Mouse (Mus musculus): ENCODE results near the gene Rgs9bp. TPM values are rescaled to one million over a fixed set of nuclear protein-coding genes. Genes with fewer than 3 reads are reported as not detected.

Rgs9bp gene
- 0.03 TPM in 1 of 2 replicates, not detected in the other for polyA plus RNA-seq (2012; ENCODE audit: insufficient read depth, low replicate concordance)

GRCm38 (mm10) chr7:35585191-35586054 is at the start of gene Rgs9bp:
TSS of gene Rgs9bp (minus strand) at chr7:35585582.
- Histone ChIP-seq H3K27me3 (replicated peaks) (peaks cover 49% of the 10 kb centered on the region), H3K4me1 (peaks cover 56% of the 10 kb centered on the region), H3K4me3 (replicated peaks) (peak within 1 kb of the TSS; percentile 93), H3K9me3 (peaks cover 8% of the 10 kb centered on the region), H3K36me3 (replicated peaks; ENCODE audit: low read length) (no peaks in the 10 kb centered on the region)
- TF ChIP-seq FLI1 (IDR thresholded peaks at IDR 0.05; ENCODE audit: low read length) (no peak), GATA1 (IDR thresholded peaks at IDR 0.05; ENCODE audit: borderline replicate concordance, low read length) (no peak)

GRCm38 (mm10) chr7:35628496-35628895 is 43.1 kb upstream of the Rgs9bp start:
- H3K4me1 ChIP-seq, result no peaks in the 10 kb centered on the region
- H3K9me3 ChIP-seq, result no peaks in the 10 kb centered on the region
- no peaks in the 10 kb centered on the region for H3K27me3 ChIP-seq (replicated peaks)
- H3K4me3 ChIP-seq (replicated peaks), result no peak overlapping the region
- TF ChIP-seq FLI1 (IDR thresholded peaks at IDR 0.05; ENCODE audit: low read length) (no peak), GATA1 (IDR thresholded peaks at IDR 0.05; ENCODE audit: borderline replicate concordance, low read length) (no peak)
- peaks cover 93% of the 10 kb centered on the region for H3K36me3 ChIP-seq (replicated peaks; ENCODE audit: low read length)

- Histone ChIP-seq H3K27me3 (replicated peaks) (no peaks in the 10 kb centered on the region), H3K9me3 (no peaks in the 10 kb centered on the region), H3K4me1 (no peaks in the 10 kb centered on the region), H3K36me3 (replicated peaks; ENCODE audit: low read length) (peaks cover 95% of the 10 kb centered on the region), H3K4me3 (replicated peaks) (no peak overlapping the region)
- no peak for TF ChIP-seq FLI1 (IDR thresholded peaks at IDR 0.05; ENCODE audit: low read length)
- no peak for TF ChIP-seq GATA1 (IDR thresholded peaks at IDR 0.05; ENCODE audit: borderline replicate concordance, low read length)
Observed at GRCm38 (mm10) chr7:35627371-35627770, 42.0 kb upstream of the Rgs9bp start.

GRCm38 (mm10) chr7:35626038-35626437 is 40.7 kb upstream of the Rgs9bp start:
- Histone ChIP-seq H3K36me3 (replicated peaks; ENCODE audit: low read length) (peaks cover 96% of the 10 kb centered on the region), H3K4me1 (no peaks in the 10 kb centered on the region), H3K4me3 (replicated peaks) (no peak overlapping the region), H3K27me3 (replicated peaks) (no peaks in the 10 kb centered on the region), H3K9me3 (no peaks in the 10 kb centered on the region)
- TF ChIP-seq GATA1 (IDR thresholded peaks at IDR 0.05; ENCODE audit: borderline replicate concordance, low read length), result no peak
- no peak for TF ChIP-seq FLI1 (IDR thresholded peaks at IDR 0.05; ENCODE audit: low read length)

GRCm38 (mm10) chr7:35622626-35623025 is 37.2 kb upstream of the Rgs9bp start:
- no peaks in the 10 kb centered on the region for H3K9me3 ChIP-seq
- TF ChIP-seq FLI1 (IDR thresholded peaks at IDR 0.05; ENCODE audit: low read length) (no peak), GATA1 (IDR thresholded peaks at IDR 0.05; ENCODE audit: borderline replicate concordance, low read length) (no peak)
- H3K4me1 ChIP-seq, result no peaks in the 10 kb centered on the region
- no peaks in the 10 kb centered on the region for H3K27me3 ChIP-seq (replicated peaks)
- no peak overlapping the region for H3K4me3 ChIP-seq (replicated peaks)
- H3K36me3 ChIP-seq (replicated peaks; ENCODE audit: low read length), result peaks cover 98% of the 10 kb centered on the region

- Histone ChIP-seq H3K4me1 (no peaks in the 10 kb centered on the region), H3K36me3 (replicated peaks; ENCODE audit: low read length) (peaks cover 98% of the 10 kb centered on the region), H3K9me3 (no peaks in the 10 kb centered on the region), H3K27me3 (replicated peaks) (no peaks in the 10 kb centered on the region), H3K4me3 (replicated peaks) (no peak overlapping the region)
- TF ChIP-seq GATA1 (IDR thresholded peaks at IDR 0.05; ENCODE audit: borderline replicate concordance, low read length) (no peak), FLI1 (IDR thresholded peaks at IDR 0.05; ENCODE audit: low read length) (no peak)
Observed at GRCm38 (mm10) chr7:35617513-35617912, 32.1 kb upstream of the Rgs9bp start.

GRCm38 (mm10) chr7:35609245-35609644 is 23.9 kb upstream of the Rgs9bp start:
- Histone ChIP-seq H3K9me3 (peaks cover 5% of the 10 kb centered on the region; the same call in 1 of the 2 replicates), H3K27me3 (replicated peaks) (no peaks in the 10 kb centered on the region), H3K4me3 (replicated peaks) (no peak overlapping the region), H3K4me1 (peaks cover 34% of the 10 kb centered on the region), H3K36me3 (replicated peaks; ENCODE audit: low read length) (peaks cover 93% of the 10 kb centered on the region)
- TF ChIP-seq FLI1 (IDR thresholded peaks at IDR 0.05; ENCODE audit: low read length) (no peak), GATA1 (IDR thresholded peaks at IDR 0.05; ENCODE audit: borderline replicate concordance, low read length) (no peak)

GRCm38 (mm10) chr7:35606816-35607215 is 21.4 kb upstream of the Rgs9bp start:
- H3K36me3 ChIP-seq (replicated peaks; ENCODE audit: low read length), result peaks cover 91% of the 10 kb centered on the region
- no peaks in the 10 kb centered on the region for H3K27me3 ChIP-seq (replicated peaks)
- peaks cover 34% of the 10 kb centered on the region for H3K4me1 ChIP-seq
- no peak for TF ChIP-seq FLI1 (IDR thresholded peaks at IDR 0.05; ENCODE audit: low read length)
- TF ChIP-seq GATA1 (IDR thresholded peaks at IDR 0.05; ENCODE audit: borderline replicate concordance, low read length), result no peak
- no peak overlapping the region for H3K4me3 ChIP-seq (replicated peaks)
- H3K9me3 ChIP-seq, result peaks cover 5% of the 10 kb centered on the region; the same call in 1 of the 2 replicates

- H3K4me3 ChIP-seq (replicated peaks), result no peak overlapping the region
- H3K9me3 ChIP-seq, result peaks cover 5% of the 10 kb centered on the region; the same call in 1 of the 2 replicates
- peaks cover 29% of the 10 kb centered on the region for H3K4me1 ChIP-seq
- H3K27me3 ChIP-seq (replicated peaks), result no peaks in the 10 kb centered on the region
- peaks cover 89% of the 10 kb centered on the region for H3K36me3 ChIP-seq (replicated peaks; ENCODE audit: low read length)
- TF ChIP-seq GATA1 (IDR thresholded peaks at IDR 0.05; ENCODE audit: borderline replicate concordance, low read length) (no peak), FLI1 (IDR thresholded peaks at IDR 0.05; ENCODE audit: low read length) (no peak)
Observed at GRCm38 (mm10) chr7:35602766-35603165, 17.4 kb upstream of the Rgs9bp start.

- Histone ChIP-seq H3K9me3 (no peaks in the 10 kb centered on the region), H3K4me3 (replicated peaks) (no peak overlapping the region), H3K4me1 (peaks cover 14% of the 10 kb centered on the region), H3K27me3 (replicated peaks) (no peaks in the 10 kb centered on the region), H3K36me3 (replicated peaks; ENCODE audit: low read length) (peaks cover 90% of the 10 kb centered on the region)
- TF ChIP-seq FLI1 (IDR thresholded peaks at IDR 0.05; ENCODE audit: low read length), result no peak
- no peak for TF ChIP-seq GATA1 (IDR thresholded peaks at IDR 0.05; ENCODE audit: borderline replicate concordance, low read length)
Observed at GRCm38 (mm10) chr7:35601106-35601505, 15.7 kb upstream of the Rgs9bp start.
